Mouse (Mus musculus): ENCODE results near the gene Emilin3. TPM values are rescaled to one million over a fixed set of nuclear protein-coding genes. Genes with fewer than 3 reads are reported as not detected.

Gene Emilin3
- polyA plus RNA-seq, 1 experiment from 2014 or later = 1.2 TPM

- no peak overlapping the region for H3K4me3 ChIP-seq (ENCODE audit: control insufficient read depth in 1 of 2, insufficient read depth in 1 of 2, low read depth in 1 of 2, low read length in 2 of 2)
- H3K27ac ChIP-seq (replicated peaks in 1 of 2; ENCODE audit: control insufficient read depth in 1 of 2, insufficient read depth in 1 of 2, low read depth in 2 of 2, low read length in 2 of 2) = no peak overlapping the region
- 79% methylated on average over 8 of the region's 8 CpGs for WGBS
- no peak overlapping the region for H3K4me2 ChIP-seq (ENCODE audit: low read length)
- no peaks in the 10 kb centered on the region for H3K9me3 ChIP-seq (ENCODE audit: control insufficient read depth, low read length)
- no peaks in the 10 kb centered on the region for H3K36me3 ChIP-seq (ENCODE audit: control insufficient read depth, insufficient read depth, low read length)
- no peak for ATAC-seq (ENCODE audit: insufficient number of reproducible peaks, insufficient read depth, low FRiP score, low read depth)
- peaks cover 0 to 2% of the 10 kb centered on the region in 2 experiments; a peak in 1 of 4 replicates for H3K4me1 ChIP-seq (ENCODE audit: control insufficient read depth in 2 of 2, insufficient read depth in 2 of 2, low read length in 2 of 2)
- H3K9ac ChIP-seq (ENCODE audit: low read length) = no peak overlapping the region
- peaks cover 10% of the 10 kb centered on the region for H3K27me3 ChIP-seq (ENCODE audit: control insufficient read depth, insufficient read depth, low read length)
These were observed 20.2 kb upstream of the Emilin3 start for GRCm38 (mm10) chr2:160932325-160932724.

DNA sequence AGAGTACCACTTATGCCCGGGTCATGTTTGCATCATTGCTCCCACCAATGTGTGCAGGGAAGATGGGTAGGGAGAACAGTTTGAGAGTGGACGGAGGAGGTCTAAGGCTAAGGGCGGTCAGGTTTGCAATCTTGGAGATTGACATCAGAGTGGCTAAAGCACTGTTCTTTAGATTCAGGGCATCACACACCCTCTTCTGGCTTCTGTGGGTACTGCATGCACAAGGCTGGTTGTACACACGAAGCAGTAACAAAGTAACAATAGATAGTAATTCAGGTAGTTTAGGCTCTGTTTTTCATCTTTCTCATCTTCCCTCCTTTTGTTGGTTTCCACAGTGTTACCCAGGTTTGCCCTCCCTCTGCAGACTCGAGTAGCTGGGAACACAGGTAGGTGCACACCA lies 19.2 kb upstream of the Emilin3 start:
- Histone ChIP-seq H3K4me3 (ENCODE audit: control insufficient read depth in 1 of 2, insufficient read depth in 1 of 2, low read depth in 1 of 2, low read length in 2 of 2) (no peak overlapping the region), H3K27ac (replicated peaks in 1 of 2; ENCODE audit: control insufficient read depth in 1 of 2, insufficient read depth in 1 of 2, low read depth in 2 of 2, low read length in 2 of 2) (no peak overlapping the region), H3K9me3 (ENCODE audit: control insufficient read depth, low read length) (no peaks in the 10 kb centered on the region), H3K4me1 (ENCODE audit: control insufficient read depth in 2 of 2, insufficient read depth in 2 of 2, low read length in 2 of 2) (peaks cover 0 to 2% of the 10 kb centered on the region in 2 experiments; a peak in 1 of 4 replicates), H3K4me2 (ENCODE audit: low read length) (no peak overlapping the region), H3K27me3 (ENCODE audit: control insufficient read depth, insufficient read depth, low read length) (peaks cover 9% of the 10 kb centered on the region), H3K9ac (ENCODE audit: low read length) (no peak overlapping the region), H3K36me3 (ENCODE audit: control insufficient read depth, insufficient read depth, low read length) (no peaks in the 10 kb centered on the region)
- no peak for ATAC-seq (ENCODE audit: insufficient number of reproducible peaks, insufficient read depth, low FRiP score, low read depth)
- WGBS = 94% methylated on average over 5 of the region's 5 CpGs

- Histone ChIP-seq H3K36me3 (ENCODE audit: control insufficient read depth, insufficient read depth, low read length) (no peaks in the 10 kb centered on the region), H3K9me3 (ENCODE audit: control insufficient read depth, low read length) (no peaks in the 10 kb centered on the region), H3K4me1 (ENCODE audit: control insufficient read depth in 2 of 2, insufficient read depth in 2 of 2, low read length in 2 of 2) (no peaks in the 10 kb centered on the region), H3K4me2 (ENCODE audit: low read length) (no peak overlapping the region), H3K9ac (ENCODE audit: low read length) (no peak overlapping the region), H3K4me3 (ENCODE audit: control insufficient read depth in 1 of 2, insufficient read depth in 1 of 2, low read depth in 1 of 2, low read length in 2 of 2) (no peak overlapping the region), H3K27me3 (ENCODE audit: control insufficient read depth, insufficient read depth, low read length) (0 out of 2 replicates have a peak, but pooled peaks cover 3% of the 10 kb centered on the region), H3K27ac (replicated peaks in 1 of 2; ENCODE audit: control insufficient read depth in 1 of 2, insufficient read depth in 1 of 2, low read depth in 2 of 2, low read length in 2 of 2) (no peak overlapping the region)
- ATAC-seq (ENCODE audit: insufficient number of reproducible peaks, insufficient read depth, low FRiP score, low read depth) = no peak
- WGBS = 74% methylated on average over 9 of the region's 9 CpGs
These were observed 13.1 kb upstream of the Emilin3 start for GRCm38 (mm10) chr2:160925203-160925602.

GRCm38 (mm10) chr2:160921285-160921684 lies 9.2 kb upstream of the Emilin3 start:
- Histone ChIP-seq H3K4me2 (ENCODE audit: low read length) (no peak overlapping the region), H3K9ac (ENCODE audit: low read length) (no peak overlapping the region), H3K9me3 (ENCODE audit: control insufficient read depth, low read length) (no peaks in the 10 kb centered on the region), H3K4me1 (ENCODE audit: control insufficient read depth in 2 of 2, insufficient read depth in 2 of 2, low read length in 2 of 2) (peaks cover 0 to 2% of the 10 kb centered on the region in 2 experiments; a peak in 1 of 4 replicates), H3K4me3 (ENCODE audit: control insufficient read depth in 1 of 2, insufficient read depth in 1 of 2, low read depth in 1 of 2, low read length in 2 of 2) (no peak overlapping the region), H3K27me3 (ENCODE audit: control insufficient read depth, insufficient read depth, low read length) (no peaks in the 10 kb centered on the region; the same call in 1 of the 2 replicates), H3K36me3 (ENCODE audit: control insufficient read depth, insufficient read depth, low read length) (no peaks in the 10 kb centered on the region), H3K27ac (replicated peaks in 1 of 2; ENCODE audit: control insufficient read depth in 1 of 2, insufficient read depth in 1 of 2, low read depth in 2 of 2, low read length in 2 of 2) (no peak overlapping the region)
- ATAC-seq (ENCODE audit: insufficient number of reproducible peaks, insufficient read depth, low FRiP score, low read depth) = no peak
- 58% methylated on average over 7 of the region's 7 CpGs for WGBS

DNA sequence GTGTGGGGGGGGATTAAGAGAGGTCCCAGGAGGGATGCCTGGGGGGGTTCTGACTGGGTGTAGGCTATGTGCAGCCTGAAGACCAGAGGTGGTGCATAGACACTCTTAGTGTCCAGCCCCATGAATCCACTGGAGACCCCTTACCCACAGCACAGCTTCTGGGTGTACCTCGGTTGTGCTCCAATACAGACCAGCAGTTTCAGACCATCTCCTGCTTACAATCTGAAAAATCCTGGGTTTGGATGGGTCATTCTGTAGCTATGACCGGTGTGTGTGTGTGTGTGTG lies 6.7 kb upstream of the Emilin3 start:
- Histone ChIP-seq H3K4me3 (ENCODE audit: control insufficient read depth in 1 of 2, insufficient read depth in 1 of 2, low read depth in 1 of 2, low read length in 2 of 2) (no peak overlapping the region), H3K9ac (ENCODE audit: low read length) (no peak overlapping the region)
- 81% methylated on average over 2 of the region's 2 CpGs for WGBS

GRCm38 (mm10) chr2:160918154-160918929 lies 6.2 kb upstream of the Emilin3 start:
- H3K27me3 ChIP-seq (ENCODE audit: control insufficient read depth, insufficient read depth, low read length) = peaks cover 15% of the 10 kb centered on the region
- H3K4me3 ChIP-seq (ENCODE audit: control insufficient read depth in 1 of 2, insufficient read depth in 1 of 2, low read depth in 1 of 2, low read length in 2 of 2) = no peak overlapping the region
- peaks cover 7 to 8% of the 10 kb centered on the region in 2 experiments for H3K4me1 ChIP-seq (ENCODE audit: control insufficient read depth in 2 of 2, insufficient read depth in 2 of 2, low read length in 2 of 2)
- no peak for ATAC-seq (ENCODE audit: insufficient number of reproducible peaks, insufficient read depth, low FRiP score, low read depth)
- 53% methylated on average over 8 of the region's 8 CpGs for WGBS
- H3K36me3 ChIP-seq (ENCODE audit: control insufficient read depth, insufficient read depth, low read length) = no peaks in the 10 kb centered on the region
- no peak overlapping the region for H3K4me2 ChIP-seq (ENCODE audit: low read length)
- H3K9me3 ChIP-seq (ENCODE audit: control insufficient read depth, low read length) = no peaks in the 10 kb centered on the region
- no peak overlapping the region for H3K27ac ChIP-seq (replicated peaks in 1 of 2; ENCODE audit: control insufficient read depth in 1 of 2, insufficient read depth in 1 of 2, low read depth in 2 of 2, low read length in 2 of 2)
- H3K9ac ChIP-seq (ENCODE audit: low read length) = no peak overlapping the region; the same call in 1 of the 2 replicates

More for the DNA sequence above, 6.7 kb upstream of the Emilin3 start:
- Histone ChIP-seq H3K27me3 (ENCODE audit: control insufficient read depth, insufficient read depth, low read length) (peaks cover 11% of the 10 kb centered on the region), H3K9me3 (ENCODE audit: control insufficient read depth, low read length) (no peaks in the 10 kb centered on the region), H3K27ac (replicated peaks in 1 of 2; ENCODE audit: control insufficient read depth in 1 of 2, insufficient read depth in 1 of 2, low read depth in 2 of 2, low read length in 2 of 2) (no peak overlapping the region), H3K36me3 (ENCODE audit: control insufficient read depth, insufficient read depth, low read length) (no peaks in the 10 kb centered on the region), H3K4me1 (ENCODE audit: control insufficient read depth in 2 of 2, insufficient read depth in 2 of 2, low read length in 2 of 2) (peaks cover 7 to 8% of the 10 kb centered on the region in 2 experiments), H3K4me2 (ENCODE audit: low read length) (no peak overlapping the region)
- ATAC-seq (ENCODE audit: insufficient number of reproducible peaks, insufficient read depth, low FRiP score, low read depth) = no peak

- H3K9me3 ChIP-seq (ENCODE audit: control insufficient read depth, low read length) = no peaks in the 10 kb centered on the region
- ATAC-seq (ENCODE audit: insufficient number of reproducible peaks, insufficient read depth, low FRiP score, low read depth) = no peak
- no peak overlapping the region for H3K4me3 ChIP-seq (ENCODE audit: control insufficient read depth in 1 of 2, insufficient read depth in 1 of 2, low read depth in 1 of 2, low read length in 2 of 2)
- no peak overlapping the region for H3K4me2 ChIP-seq (ENCODE audit: low read length)
- no peak overlapping the region for H3K9ac ChIP-seq (ENCODE audit: low read length)
- peaks cover 25% of the 10 kb centered on the region for H3K27me3 ChIP-seq (ENCODE audit: control insufficient read depth, insufficient read depth, low read length)
- peaks cover 8 to 11% of the 10 kb centered on the region in 2 experiments for H3K4me1 ChIP-seq (ENCODE audit: control insufficient read depth in 2 of 2, insufficient read depth in 2 of 2, low read length in 2 of 2)
- WGBS = 71% methylated on average over 3 of the region's 3 CpGs
- no peak overlapping the region for H3K27ac ChIP-seq (replicated peaks in 1 of 2; ENCODE audit: control insufficient read depth in 1 of 2, insufficient read depth in 1 of 2, low read depth in 2 of 2, low read length in 2 of 2)
- H3K36me3 ChIP-seq (ENCODE audit: control insufficient read depth, insufficient read depth, low read length) = no peaks in the 10 kb centered on the region
These were observed 5.2 kb upstream of the Emilin3 start for GRCm38 (mm10) chr2:160917313-160917712.

DNA sequence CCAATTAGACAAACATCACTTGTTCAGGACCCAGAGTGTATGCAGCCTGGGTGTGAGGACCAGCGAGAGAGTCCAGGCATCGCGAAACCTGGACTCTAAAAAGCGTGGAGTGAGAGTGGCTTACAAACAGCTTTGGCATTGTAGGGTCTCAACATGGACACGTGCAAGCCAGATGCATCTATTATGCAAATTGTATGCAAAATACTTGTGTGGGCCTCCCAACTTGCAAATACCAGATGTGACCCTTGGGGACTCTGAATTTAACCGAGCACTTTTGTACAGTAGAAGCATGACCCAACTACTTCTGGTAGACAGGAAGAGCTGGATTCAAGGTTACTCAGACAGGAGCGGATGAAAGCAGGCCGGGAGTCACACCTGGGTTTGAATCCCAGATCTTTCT lies 4.6 kb upstream of the Emilin3 start:
- H3K4me3 ChIP-seq (ENCODE audit: control insufficient read depth in 1 of 2, insufficient read depth in 1 of 2, low read depth in 1 of 2, low read length in 2 of 2) = no peak overlapping the region
- no peaks in the 10 kb centered on the region for H3K36me3 ChIP-seq (ENCODE audit: control insufficient read depth, insufficient read depth, low read length)
- no peak overlapping the region for H3K4me2 ChIP-seq (ENCODE audit: low read length)
- ATAC-seq (ENCODE audit: insufficient number of reproducible peaks, insufficient read depth, low FRiP score, low read depth) = no peak
- H3K9ac ChIP-seq (ENCODE audit: low read length) = no peak overlapping the region
- H3K9me3 ChIP-seq (ENCODE audit: control insufficient read depth, low read length) = no peaks in the 10 kb centered on the region
- peaks cover 8 to 15% of the 10 kb centered on the region in 2 experiments for H3K4me1 ChIP-seq (ENCODE audit: control insufficient read depth in 2 of 2, insufficient read depth in 2 of 2, low read length in 2 of 2)
- WGBS = 86% methylated on average over 8 of the region's 8 CpGs
- H3K27ac ChIP-seq (replicated peaks in 1 of 2; ENCODE audit: control insufficient read depth in 1 of 2, insufficient read depth in 1 of 2, low read depth in 2 of 2, low read length in 2 of 2) = no peak overlapping the region
- H3K27me3 ChIP-seq (ENCODE audit: control insufficient read depth, insufficient read depth, low read length) = peaks cover 29% of the 10 kb centered on the region

All from heart, embryonic 14.5 days (tissue).